In the genomic region with DNA sequence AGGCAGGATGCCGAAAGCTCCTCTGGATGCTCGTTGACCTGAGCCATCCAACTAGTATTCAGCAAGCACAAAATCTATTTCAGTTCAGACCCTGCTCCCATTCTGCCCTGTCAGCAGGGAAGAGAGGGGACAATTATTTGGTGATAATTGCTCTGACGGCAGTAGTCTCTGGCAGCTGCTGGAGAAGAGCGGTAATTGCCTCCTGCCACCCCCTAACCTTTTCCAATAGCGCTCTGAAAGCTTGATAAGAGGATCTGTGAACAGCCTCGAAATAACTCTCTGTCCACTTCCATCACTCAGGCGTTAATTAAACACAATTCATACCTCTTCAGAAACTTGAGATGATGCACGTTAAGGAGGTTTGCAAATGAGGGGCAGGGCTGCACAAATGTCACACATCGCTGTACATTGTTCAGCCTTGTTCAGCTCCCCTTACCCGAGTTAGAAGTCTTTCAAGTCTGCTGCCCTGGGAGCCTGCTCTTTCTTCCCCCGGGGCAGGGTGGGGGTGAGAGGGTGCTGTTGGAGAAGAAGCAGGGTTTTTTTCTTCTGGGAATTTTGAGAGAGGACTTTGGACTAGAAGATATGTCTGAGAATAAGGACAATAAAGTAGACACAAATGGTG, we compare ENCODE assay signal across 13 mouse cellular contexts.
A peak's percentile ranks its signal among the peaks of the same experiment; 100 is the strongest.
DNase-seq lines count a peak whose midpoint lies in the region; ATAC-seq lines count a peak whose summit lies in the region.
"Had no signal": no experiment of that assay in that cellular context is flagged by ENCODE, and none has a peak within 500 bp of the region (broad histone marks: within the 10 kb centered on the region; RNA-seq: fewer than 3 reads in every experiment).

No protein-coding gene starts in this region.

- no peak for ATAC-seq in heart, embryonic 15.5 days (replicated peaks; ENCODE audit: insufficient number of reproducible peaks, insufficient read depth, low FRiP score, low read depth)
- peak; percentile 87 for ATAC-seq in forebrain, embryonic 13.5 days
- peak; percentile 65; the same call in 1 of the 2 replicates for ATAC-seq in midbrain, embryonic 15.5 days (replicated peaks)
- no peak for ATAC-seq in megakaryocyte-erythroid progenitor cell, adult 5-6 weeks (replicated peaks; ENCODE audit: low FRiP score, low TSS enrichment, poor library complexity, severe bottlenecking)
- ATAC-seq: CD4-positive, CD25-positive, alpha-beta regulatory T cell, adult 4 months; liver, embryonic 12.5 days had no signal

- peaks cover 8% of the 10 kb centered on the region for H3K4me1 ChIP-seq in heart, embryonic 15.5 days (replicated peaks)
- peaks cover 20% of the 10 kb centered on the region for H3K4me1 ChIP-seq in forebrain, embryonic 13.5 days
- peaks cover 7% of the 10 kb centered on the region; the same call in 1 of the 2 replicates for H3K4me1 ChIP-seq in midbrain, embryonic 15.5 days

- no peaks in the 10 kb centered on the region for H3K36me3 ChIP-seq in heart, embryonic 15.5 days
- no peaks in the 10 kb centered on the region for H3K36me3 ChIP-seq in forebrain, embryonic 13.5 days (ENCODE audit: poor library complexity, severe bottlenecking)
- no peaks in the 10 kb centered on the region for H3K36me3 ChIP-seq in midbrain, embryonic 15.5 days (replicated peaks)
- H3K36me3 ChIP-seq: liver, embryonic 12.5 days had no signal

- H3K27me3 ChIP-seq in heart, embryonic 15.5 days, result peaks cover 21% of the 10 kb centered on the region
- H3K27me3 ChIP-seq in forebrain, embryonic 13.5 days, result no peaks in the 10 kb centered on the region; the same call in 1 of the 2 replicates
- no peaks in the 10 kb centered on the region for H3K27me3 ChIP-seq in midbrain, embryonic 15.5 days (replicated peaks)

- no peak overlapping the region for H3K27ac ChIP-seq in heart, embryonic 15.5 days
- H3K27ac ChIP-seq in forebrain, embryonic 13.5 days, result 0 out of 2 replicates have a peak overlapping the region, but pooled peaks have one; percentile 44
- 0 out of 2 replicates have a peak overlapping the region, but pooled peaks have one; percentile 37 for H3K27ac ChIP-seq in midbrain, embryonic 15.5 days
- H3K27ac ChIP-seq: gastrocnemius, adult 2 months; liver, embryonic 12.5 days had no signal

- DNase-seq in heart, postnatal 10 days, result no peak
- peak; percentile 76 for DNase-seq in brain, adult 2 months (ENCODE audit: low read depth, low spot score)
- DNase-seq in cerebellum, adult 11 months, result no peak
- DNase-seq: adrenal gland, postnatal 36 days; cerebellum, adult 9-10 months; gastrocnemius, adult 2 months; lung, postnatal 36 days had no signal

- H3K9ac ChIP-seq in heart, embryonic 15.5 days, result no peak overlapping the region
- H3K9ac ChIP-seq in forebrain, embryonic 13.5 days, result no peak overlapping the region
- H3K9ac ChIP-seq in midbrain, embryonic 15.5 days, result no peak overlapping the region
- H3K9ac ChIP-seq: liver, embryonic 12.5 days had no signal

- H3K4me2 ChIP-seq in heart, embryonic 15.5 days, result peak overlapping the region; percentile 33
- peak overlapping the region; percentile 33 for H3K4me2 ChIP-seq in forebrain, embryonic 13.5 days
- no peak overlapping the region for H3K4me2 ChIP-seq in midbrain, embryonic 15.5 days
- H3K4me2 ChIP-seq: liver, embryonic 12.5 days had no signal

- intact Hi-C loops in heart, postnatal 10 days (cut with DNase I), result no loop called here

- H3K9me3 ChIP-seq in heart, embryonic 15.5 days (replicated peaks), result no peaks in the 10 kb centered on the region
- no peaks in the 10 kb centered on the region for H3K9me3 ChIP-seq in forebrain, embryonic 13.5 days (replicated peaks)
- H3K9me3 ChIP-seq in midbrain, embryonic 15.5 days, result no peaks in the 10 kb centered on the region
- H3K9me3 ChIP-seq: liver, embryonic 12.5 days had no signal

- 21% methylated on average over 11 of the region's 11 CpGs for WGBS in heart, embryonic 15.5 days
- WGBS in forebrain, embryonic 13.5 days, result 1% methylated on average over 11 of the region's 11 CpGs
- WGBS in midbrain, embryonic 15.5 days, result 17% methylated on average over 11 of the region's 11 CpGs

- H3K4me3 ChIP-seq in heart, embryonic 15.5 days, result no peak overlapping the region
- H3K4me3 ChIP-seq in forebrain, embryonic 13.5 days, result no peak overlapping the region
- H3K4me3 ChIP-seq in midbrain, embryonic 15.5 days, result no peak overlapping the region
- H3K4me3 ChIP-seq: gastrocnemius, adult 2 months; liver, embryonic 12.5 days had no signal

Comparison
In these comparisons a context has a peak if more than half of its experiments do, and no peak if none do; other contexts are left out.
1. ATAC-seq: peak in forebrain, embryonic 13.5 days (single experiment) and midbrain, embryonic 15.5 days (single experiment); none in heart, embryonic 15.5 days (single experiment) and megakaryocyte-erythroid progenitor cell, adult 5-6 weeks (single experiment).